Mouse (Mus musculus) CH12.LX (cell line): ENCODE measurements around the gene Sh3bgrl2. TPM values are rescaled to one million over a fixed set of nuclear protein-coding genes. Genes with fewer than 3 reads are reported as not detected.

ENCODE experiments used
- DNase-seq: peaks from one replicate; pipeline ENCODE4 v3.0.0-alpha.2; 2013; ENCODE audit errors: extremely low read depth
- H3K27ac ChIP-seq: 2 replicates; pipeline ENCODE4 v1.5.1; 2012; ENCODE audit warnings: low read depth, mild to moderate bottlenecking, control low read depth, moderate library complexity; ENCODE audit not compliant: insufficient read depth
- H3K27me3 ChIP-seq: replicated peaks from 2 replicates; pipeline ENCODE3; 2012; ENCODE audit warnings: inconsistent platforms
- H3K36me3 ChIP-seq, 2 experiments: replicated peaks in 1 of 2; 2 replicates each; pipeline versions ENCODE3 to v1.6.1; 2012; ENCODE audit warnings: inconsistent platforms in 1 of 2, low read length in 1 of 2, mild to moderate bottlenecking in 1 of 2, mixed read lengths in 1 of 2, moderate library complexity in 1 of 2; ENCODE audit not compliant: control insufficient read depth in 1 of 2, insufficient read depth in 1 of 2
- H3K4me1 ChIP-seq, 2 experiments: 2 replicates each; pipeline ENCODE4 v1.6.1; 2012; ENCODE audit warnings: inconsistent platforms in 1 of 2, moderate library complexity in 1 of 2; ENCODE audit not compliant: insufficient read depth in 2 of 2, control insufficient read depth in 1 of 2
- H3K4me2 ChIP-seq: 2 replicates; pipeline ENCODE4 v1.6.1; 2012; ENCODE audit warnings: low read depth, mild to moderate bottlenecking, control low read depth; ENCODE audit not compliant: poor library complexity, insufficient read depth, severe bottlenecking
- H3K4me3 ChIP-seq, 3 experiments: fragments of 150-350 bp in 1 of 3; sonication (generic) in 1 of 3; replicated peaks in 1 of 3; 2 replicates each; pipeline versions ENCODE3 to v1.5.1; 2011 to 2012; ENCODE audit warnings: low read depth in 2 of 3, low read length in 2 of 3, mild to moderate bottlenecking in 2 of 3, moderate library complexity in 2 of 3, control low read depth in 1 of 3, improper control_type of control experiment in 1 of 3, inconsistent platforms in 1 of 3, mixed read lengths in 1 of 3; ENCODE audit not compliant: poor library complexity in 1 of 3
- H3K79me2 ChIP-seq: replicated peaks from 2 replicates; pipeline ENCODE4 v1.6.1; 2012; ENCODE audit warnings: mild to moderate bottlenecking, moderate library complexity; ENCODE audit not compliant: control insufficient read depth, poor library complexity, insufficient read depth, severe bottlenecking; ENCODE audit errors: extremely low read depth
- H3K9ac ChIP-seq: 2 replicates; pipeline ENCODE4 v1.6.1; 2012; ENCODE audit warnings: low read depth, mild to moderate bottlenecking, control low read depth, moderate library complexity; ENCODE audit not compliant: insufficient read depth
- H3K9me3 ChIP-seq: replicated peaks from 2 replicates; pipeline ENCODE3; 2012; ENCODE audit warnings: low read length, inconsistent platforms, mixed read lengths
- CHD2 ChIP-seq: IDR thresholded peaks from 2 replicates; pipeline ENCODE4 v1.6.1; 2011; ENCODE audit warnings: low read length, improper control_type of control experiment
- E2F4 ChIP-seq: IDR thresholded peaks from 2 replicates; pipeline ENCODE4 v1.6.1; 2011; ENCODE audit warnings: low read depth, low read length, improper control_type of control experiment; ENCODE audit not compliant: insufficient replicate concordance
- EP300 ChIP-seq: IDR thresholded peaks from 2 replicates; pipeline ENCODE4 v1.6.1; 2011; ENCODE audit warnings: low read length, improper control_type of control experiment
- MAZ ChIP-seq: IDR thresholded peaks from 2 replicates; pipeline ENCODE4 v1.6.1; 2012; ENCODE audit warnings: low read depth, mild to moderate bottlenecking, inconsistent platforms, low read length, improper control_type of control experiment, moderate library complexity
- MEF2A ChIP-seq: IDR thresholded peaks from 2 replicates; pipeline ENCODE4 v1.6.1; 2014; ENCODE audit warnings: low read depth, mild to moderate bottlenecking, inconsistent platforms, low read length, improper control_type of control experiment, borderline replicate concordance
- MXI1 ChIP-seq: IDR thresholded peaks from 2 replicates; pipeline ENCODE4 v1.6.1; 2011; ENCODE audit warnings: mild to moderate bottlenecking, low read depth, low read length, improper control_type of control experiment
- MYC ChIP-seq: IDR thresholded peaks from 2 replicates; pipeline ENCODE4 v1.6.1; 2011; ENCODE audit warnings: low read depth, mild to moderate bottlenecking, improper control_type of control experiment, low read length
- PAX5 ChIP-seq: IDR thresholded peaks from 2 replicates; pipeline ENCODE4 v1.6.1; 2012; ENCODE audit warnings: low read length, inconsistent platforms, mixed read lengths
- RCOR1 ChIP-seq: conservative IDR thresholded peaks from 2 replicates; pipeline ENCODE4 v1.6.1; 2012; ENCODE audit warnings: low read depth, mild to moderate bottlenecking, inconsistent platforms, low read length, improper control_type of control experiment
- SMC3 ChIP-seq: IDR thresholded peaks from 2 replicates; pipeline ENCODE4 v1.6.1; 2011; ENCODE audit warnings: low read depth, low read length, improper control_type of control experiment
- UBTF ChIP-seq: IDR thresholded peaks from 2 replicates; pipeline ENCODE4 v1.6.1; 2012; ENCODE audit warnings: low read depth, mild to moderate bottlenecking, inconsistent platforms, low read length, improper control_type of control experiment, moderate library complexity
- USF2 ChIP-seq: conservative IDR thresholded peaks from 2 replicates; pipeline ENCODE4 v1.6.1; 2011; ENCODE audit warnings: low read depth, low read length, improper control_type of control experiment
- ZC3H11A ChIP-seq: IDR thresholded peaks from 2 replicates; pipeline ENCODE4 v1.6.1; 2012; ENCODE audit warnings: low read depth, mild to moderate bottlenecking, inconsistent platforms, low read length, improper control_type of control experiment
- ZKSCAN1 ChIP-seq: IDR thresholded peaks from 2 replicates; pipeline ENCODE4 v1.6.1; 2012; ENCODE audit warnings: low read depth, inconsistent platforms, low read length, improper control_type of control experiment, borderline replicate concordance
- ZNF384 ChIP-seq: IDR thresholded peaks from 2 replicates; pipeline ENCODE4 v1.6.1; 2012; ENCODE audit warnings: low read depth, low read length, improper control_type of control experiment, inconsistent platforms
- dilution Hi-C: fragments of 300-500 bp; cut with MboI; formaldehyde crosslinking; loops from 2 replicates; pipeline ENCODE4 v1.14.3; 2020; ENCODE audit warnings: low sequenced_read_pairs; ENCODE audit not compliant: extremely low pct_unique_long_range_greater_than_20kb, extremely low pct_ligation_motif_present
- in situ Hi-C: fragments of 300-500 bp; cut with MboI; formaldehyde crosslinking; loops from 3 replicates; pipeline ENCODE4 v1.14.3; 2019; ENCODE audit warnings: low sequenced_read_pairs, low pct_ligation_motif_present, low pct_unique_long_range_greater_than_20kb, mixed read lengths
- polyA plus RNA-seq: library from polyadenylated mRNA; unstranded; fragments of >175 nt; gene quantifications from 2 replicates; pipeline ENCODE4 v1.2.1, GENCODE M21; 2012; ENCODE audit warnings: low read depth; ENCODE audit not compliant: insufficient read length
- total RNA-seq, 2 experiments: library from RNA; depleted of rRNA; stranded (reverse); fragments of 300-350 nt in 1 of 2; fragments of >200 nt in 1 of 2; gene quantifications; 2 replicates each; pipeline ENCODE4 v1.2.3; 2012 to 2014

The Sh3bgrl2 gene
- total and polyA plus RNA-seq, 3 experiments = 0.04 to 0.27 (median 0.11) TPM

- Histone ChIP-seq H3K4me3 (no peak overlapping the region), H3K9ac (no peak overlapping the region), H3K27ac (no peak overlapping the region), H3K27me3 (no peaks in the 10 kb centered on the region), H3K4me1 (peaks cover 0 to 6% of the 10 kb centered on the region in 2 experiments; a peak in 2 of 4 replicates), H3K4me2 (no peak overlapping the region), H3K9me3 (no peaks in the 10 kb centered on the region), H3K79me2 (no peaks in the 10 kb centered on the region), H3K36me3 (no peaks in the 10 kb centered on the region)
- in situ Hi-C loops = no loop called here
- dilution Hi-C loops = no loop called here
- no peak for DNase-seq
- TF ChIP-seq EP300 (no peak), ZC3H11A (no peak), E2F4 (no peak), USF2 (no peak), ZNF384 (no peak), MAZ (no peak), UBTF (no peak), CHD2 (no peak), MEF2A (no peak), MYC (no peak), ZKSCAN1 (no peak), PAX5 (no peak), RCOR1 (no peak), SMC3 (no peak), MXI1 (no peak)
- TF ChIP-seq, all 38 proteins: peak for 0
These were observed 7.2 kb upstream of the Sh3bgrl2 start for GRCm38 (mm10) chr9:83540975-83541374.

DNA sequence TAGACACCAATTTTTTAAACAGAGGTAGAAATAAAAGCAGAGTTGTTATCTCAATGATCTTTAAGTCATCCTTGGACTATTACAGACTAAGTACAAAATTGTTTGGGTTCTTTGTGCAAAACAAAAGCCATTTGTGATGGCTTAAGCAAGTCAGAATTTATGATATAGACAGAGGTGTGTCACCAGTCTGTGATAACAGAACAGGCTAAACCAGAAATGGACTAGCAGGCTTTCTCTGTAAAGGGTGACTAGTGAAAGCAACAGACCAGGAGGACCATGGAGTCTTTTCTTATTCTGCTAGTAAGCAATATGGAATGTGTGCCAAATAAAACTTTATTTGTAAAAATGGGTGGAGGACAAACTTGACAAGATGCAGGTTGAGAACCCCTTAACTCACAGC lies 2.9 kb upstream of the Sh3bgrl2 start:
- no peak overlapping the region for H3K4me3 ChIP-seq
- no peaks in the 10 kb centered on the region for H3K79me2 ChIP-seq
- dilution Hi-C loops (no loop called here), in situ Hi-C loops (no loop called here)
- H3K9ac ChIP-seq = no peak overlapping the region
- peaks cover 6% of the 10 kb centered on the region for H3K9me3 ChIP-seq
- H3K4me2 ChIP-seq = no peak overlapping the region
- no peak for TF ChIP-seq PAX5
- no peak for TF ChIP-seq MYC
- no peak for TF ChIP-seq CHD2
- no peak for TF ChIP-seq MEF2A
- H3K27me3 ChIP-seq = no peaks in the 10 kb centered on the region
- no peaks in the 10 kb centered on the region for H3K36me3 ChIP-seq
- no peak overlapping the region for H3K27ac ChIP-seq
- no peaks in the 10 kb centered on the region for H3K4me1 ChIP-seq
- DNase-seq = no peak
